Mouse (Mus musculus) gastrocnemius, postnatal 14 days (tissue): ENCODE data around the gene Olfr1040. TPM values are rescaled to one million over a fixed set of nuclear protein-coding genes. Genes with fewer than 3 reads are reported as not detected.
"Not testable (repeated sequence)": the region's sequence is repeated elsewhere in the genome, so short reads cannot be mapped to it uniquely, and the experiment has no call there.

Experiments
- DNase-seq: peaks from one replicate; pipeline ENCODE4 v3.0.0; 2021; ENCODE audit warnings: mixed read lengths
- intact Hi-C: fragments of 180-260 bp; cut with DNase I; formaldehyde crosslinking; loops from one replicate; pipeline ENCODE4 v1.15.1; 2025; ENCODE audit warnings: low total_unique reads
- long read RNA-seq, 2 experiments: library from polyadenylated mRNA; stranded (forward); transcript quantifications; one replicate each; pipeline ENCODE4 v2.0.0; 2021
- total RNA-seq, 2 experiments: library from RNA; stranded (reverse); gene quantifications; 2 replicates each; pipeline ENCODE4 v1.2.3; 2021

The Olfr1040 gene
- not detected for total RNA-seq
- long read RNA-seq, experiment 1: 0 reads
- long read RNA-seq, experiment 2: 0 reads

DNA sequence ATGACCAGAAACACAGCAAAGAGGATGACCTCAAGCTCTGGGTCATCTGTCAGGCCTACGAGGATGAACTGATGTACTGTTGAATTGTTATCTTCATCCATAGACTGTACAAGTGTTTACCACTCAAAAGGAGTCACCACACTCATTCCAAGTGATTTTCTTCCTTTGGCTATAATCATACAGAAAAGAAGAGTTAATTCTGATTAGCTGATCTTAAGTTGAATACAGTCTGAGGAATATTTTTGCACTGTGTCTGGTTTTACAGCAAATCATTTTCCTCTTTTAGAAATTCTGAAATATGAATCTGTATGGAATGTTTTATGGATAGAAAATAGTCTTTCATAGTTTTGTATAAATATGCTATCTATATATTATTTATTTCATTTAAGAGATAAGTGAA lies at the start of gene Olfr1040:
Gene Olfr1040 (minus strand): TSS at position 101 of the 400 bp plus-strand sequence.
- intact Hi-C loops: no loop called here
- DNase-seq: no peak

DNA sequence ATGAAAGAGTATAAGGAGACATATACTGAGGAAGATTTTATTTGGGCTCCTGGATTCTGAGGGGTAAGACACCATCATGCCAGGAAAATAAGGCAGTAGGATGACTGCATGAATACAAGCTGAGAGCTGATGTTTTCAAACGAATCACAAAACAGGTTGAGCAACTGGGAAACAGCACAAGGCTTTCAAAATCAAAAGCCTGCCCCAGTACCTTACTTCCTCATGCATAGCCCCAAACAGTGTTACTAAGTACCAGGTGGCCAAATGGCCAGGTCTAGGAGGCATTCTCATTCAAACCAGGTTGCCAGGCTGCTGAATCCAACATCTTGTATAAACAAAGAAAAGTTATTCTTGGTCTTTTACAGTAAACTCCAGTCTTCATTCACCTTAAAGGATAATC lies 49.3 kb upstream of the Olfr1040 start:
- DNase-seq: no peak
- intact Hi-C loops: no loop called here

DNA sequence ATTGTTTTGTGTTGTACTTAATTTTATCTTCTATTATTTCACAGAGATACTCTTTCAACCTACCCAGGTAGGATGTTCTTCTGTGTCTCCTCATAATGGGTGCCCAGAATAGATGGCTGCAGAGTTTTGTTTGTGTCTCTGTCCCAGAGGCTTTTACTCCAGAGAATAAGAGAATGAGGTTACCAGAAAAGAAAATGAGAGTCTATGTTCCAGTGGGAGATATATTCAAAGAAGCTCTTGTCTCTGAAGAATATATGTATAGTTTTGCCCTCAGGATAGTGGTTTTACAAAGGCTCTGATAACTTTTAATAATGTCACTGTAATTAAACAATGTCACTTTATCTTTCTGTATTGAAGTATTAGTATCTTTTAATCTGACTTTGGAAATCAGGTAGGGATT lies 39.1 kb upstream of the Olfr1040 start, which contains the start of gene Olfr52:
Gene Olfr52 (minus strand): TSS at position 101 of the 400 bp plus-strand sequence.
- intact Hi-C loops: no loop called here
- no peak for DNase-seq

GRCm38 (mm10) chr2:86179950-86180349 lies 33.4 kb upstream of the Olfr1040 start:
- intact Hi-C loops: no loop called here
- no peak for DNase-seq

- DNase-seq: no peak
- intact Hi-C loops: no loop called here
Measured at GRCm38 (mm10) chr2:86177720-86178119, 31.2 kb upstream of the Olfr1040 start, which contains the start of gene Olfr1044. TSS of gene Olfr1044 (minus strand) at chr2:86177820.

- intact Hi-C loops, DNase-seq: not testable (repeated sequence)
Measured at GRCm38 (mm10) chr2:86175422-86175821, 28.9 kb upstream of the Olfr1040 start.

DNA sequence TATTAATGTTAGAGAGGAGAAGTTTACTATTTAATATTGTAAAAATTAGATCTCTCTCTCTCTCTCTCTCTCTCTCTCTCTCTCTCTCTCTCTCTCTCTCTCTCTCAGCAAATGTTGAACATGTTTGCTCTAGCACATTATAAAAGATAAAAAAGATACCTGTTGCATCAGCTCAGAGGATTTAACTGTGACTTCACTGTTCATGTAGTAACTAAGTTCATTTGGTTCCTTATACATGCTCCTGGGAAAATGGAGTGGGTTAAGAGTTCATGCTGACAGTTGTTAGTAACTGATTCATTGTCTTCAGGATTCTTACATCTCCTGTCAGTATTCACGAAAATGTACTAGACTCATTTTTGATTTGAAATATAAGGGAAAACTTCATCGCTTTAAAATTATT lies 20.9 kb upstream of the Olfr1040 start, which contains the start of gene Olfr1043:
Gene Olfr1043 (minus strand): TSS at position 101 of the 400 bp plus-strand sequence.
- DNase-seq: no peak
- intact Hi-C loops: no loop called here

GRCm38 (mm10) chr2:86161738-86162137 lies 15.2 kb upstream of the Olfr1040 start, which contains the start of gene Olfr1042:
TSS of gene Olfr1042 (minus strand) at chr2:86161838.
- intact Hi-C loops: no loop called here

GRCm38 (mm10) chr2:86135828-86136227 lies 10.7 kb downstream of the Olfr1040 start, which contains the start of gene Olfr1039:
TSS of gene Olfr1039 (minus strand) at chr2:86135928.
- intact Hi-C loops: no loop called here
- no peak for DNase-seq

More at GRCm38 (mm10) chr2:86161738-86162137, 15.2 kb upstream of the Olfr1040 start, which contains the start of gene Olfr1042:
- no peak for DNase-seq

Other genes with a start within 250 kb of the Olfr1040 start
- gene Olfr1024, start 241.7 kb downstream of the Olfr1040 start, total RNA-seq: not detected
- gene Olfr1025-ps1, start 231.5 kb downstream of the Olfr1040 start, total RNA-seq: not detected
- not detected for gene Olfr1026, start 225.2 kb downstream of the Olfr1040 start, total RNA-seq
- gene Olfr1028, start 196.3 kb downstream of the Olfr1040 start, total RNA-seq: not detected
- not detected for gene Olfr1029, start 172.8 kb downstream of the Olfr1040 start, total RNA-seq
- gene Olfr1030, start 167.5 kb downstream of the Olfr1040 start, total RNA-seq: not detected
- gene Olfr1031, start 156.4 kb downstream of the Olfr1040 start, total RNA-seq: not detected
- not detected for gene Olfr1032, start 141.2 kb downstream of the Olfr1040 start, total RNA-seq
- under 1 TPM in 1 of 2 experiments, not detected in 1; 0.64 TPM for gene Olfr1033, start 126.1 kb downstream of the Olfr1040 start, total RNA-seq
- gene Olfr1034, start 100.9 kb downstream of the Olfr1040 start, total RNA-seq: not detected
- gene Olfr1036, start 72.7 kb downstream of the Olfr1040 start, total RNA-seq: not detected
- gene Olfr1037, start 59.3 kb downstream of the Olfr1040 start, total RNA-seq: not detected
- not detected for gene Olfr1039, start 10.8 kb downstream of the Olfr1040 start, total RNA-seq
- gene Olfr1042, start 15.1 kb upstream of the Olfr1040 start, total RNA-seq: not detected
- not detected for gene Olfr1043, start 20.8 kb upstream of the Olfr1040 start, total RNA-seq
- not detected for gene Olfr1044, start 31.1 kb upstream of the Olfr1040 start, total RNA-seq
- gene Olfr52, start 39.0 kb upstream of the Olfr1040 start, total RNA-seq: not detected
- not detected for gene Olfr1045, start 56.3 kb upstream of the Olfr1040 start, total RNA-seq
- not detected for gene Olfr1046, start 72.6 kb upstream of the Olfr1040 start, total RNA-seq
- not detected for gene Olfr1047, start 84.7 kb upstream of the Olfr1040 start, total RNA-seq
- not detected for gene Olfr1048, start 93.6 kb upstream of the Olfr1040 start, total RNA-seq
- not detected for gene Olfr1049, start 111.6 kb upstream of the Olfr1040 start, total RNA-seq
- not detected for gene Olfr1051, start 132.4 kb upstream of the Olfr1040 start, total RNA-seq
- gene Olfr1052, start 145.7 kb upstream of the Olfr1040 start, total RNA-seq: not detected
- not detected for gene Olfr1053, start 168.6 kb upstream of the Olfr1040 start, total RNA-seq
- not detected for gene Olfr1054, start 188.7 kb upstream of the Olfr1040 start, total RNA-seq
- not detected for gene Olfr1055, start 203.6 kb upstream of the Olfr1040 start, total RNA-seq
- not detected for gene Olfr1056, start 215.7 kb upstream of the Olfr1040 start, total RNA-seq
- gene Olfr1057, start 231.7 kb upstream of the Olfr1040 start, total RNA-seq: not detected
- gene Olfr1058, start 241.8 kb upstream of the Olfr1040 start, total RNA-seq: not detected